Mouse (Mus musculus) spleen, adult 12 weeks (tissue): ENCODE results near the gene AI413582.

Experiments used
- DNase-seq: peaks from one replicate; pipeline ENCODE4 v3.0.0; 2022; ENCODE audit warnings: low spot score

AI413582 gene

DNA sequence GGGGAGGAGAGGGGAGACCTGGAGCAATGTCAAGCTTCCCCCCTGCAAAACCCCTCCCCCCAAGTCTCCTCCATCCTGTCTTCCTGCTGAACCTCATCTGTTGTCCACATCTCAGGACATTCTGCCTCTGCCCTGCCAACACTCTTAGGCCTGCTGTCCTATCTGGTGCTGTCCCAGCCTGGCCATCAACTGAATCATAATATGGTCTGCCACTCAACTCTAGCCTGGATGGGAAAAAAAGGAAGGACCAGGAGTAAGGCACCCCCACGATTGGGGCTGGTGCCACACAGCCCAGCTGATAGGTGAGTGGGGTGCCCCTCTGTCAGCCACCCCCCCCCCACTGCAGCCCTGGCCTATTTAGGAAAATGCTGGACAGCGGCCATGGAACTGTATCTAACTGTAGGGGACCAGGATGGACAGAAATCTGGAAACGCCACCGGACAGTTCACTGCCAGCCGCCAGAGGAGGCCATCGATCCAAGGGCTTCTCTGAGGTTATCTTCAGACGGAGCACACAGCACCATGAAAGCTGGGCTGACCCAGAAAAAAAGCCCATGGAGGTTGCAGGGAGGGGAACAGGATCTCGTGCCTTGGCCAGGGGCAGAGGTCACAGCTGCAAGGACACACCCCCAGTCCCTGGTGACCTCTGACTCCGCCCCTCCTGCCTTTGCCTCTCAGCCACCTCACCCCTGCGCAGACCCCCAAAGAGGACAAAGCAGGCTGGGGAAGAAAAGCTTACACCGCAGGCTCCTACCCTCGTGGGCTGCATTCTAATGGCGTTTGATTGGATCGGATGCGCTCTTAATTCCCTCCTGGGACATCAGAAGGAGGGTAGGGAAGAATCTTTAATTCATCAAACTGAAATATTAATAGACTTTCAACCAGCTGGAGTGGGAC is 46.6 kb downstream of the AI413582 start:
- no peak for DNase-seq

DNA sequence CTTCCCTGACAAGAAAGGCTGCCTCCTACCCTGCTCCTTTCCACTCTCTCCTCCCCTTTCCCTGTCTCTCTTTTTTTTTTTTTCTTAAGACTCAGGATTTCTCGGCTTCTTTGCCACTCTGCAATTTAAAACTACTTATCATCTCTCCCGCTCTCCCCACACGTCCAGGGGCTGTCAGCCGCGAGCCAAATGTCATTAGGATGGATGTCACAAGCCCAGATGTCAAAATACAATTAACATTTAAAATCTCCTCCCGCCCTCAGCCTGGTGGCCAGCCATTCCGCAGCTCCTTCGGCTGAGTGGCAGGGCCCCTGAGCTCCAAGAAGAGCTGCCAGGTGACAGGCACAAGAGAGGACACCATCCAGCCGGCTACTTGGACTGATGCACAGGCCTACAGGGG is 47.3 kb downstream of the AI413582 start:
- DNase-seq = no peak

DNA sequence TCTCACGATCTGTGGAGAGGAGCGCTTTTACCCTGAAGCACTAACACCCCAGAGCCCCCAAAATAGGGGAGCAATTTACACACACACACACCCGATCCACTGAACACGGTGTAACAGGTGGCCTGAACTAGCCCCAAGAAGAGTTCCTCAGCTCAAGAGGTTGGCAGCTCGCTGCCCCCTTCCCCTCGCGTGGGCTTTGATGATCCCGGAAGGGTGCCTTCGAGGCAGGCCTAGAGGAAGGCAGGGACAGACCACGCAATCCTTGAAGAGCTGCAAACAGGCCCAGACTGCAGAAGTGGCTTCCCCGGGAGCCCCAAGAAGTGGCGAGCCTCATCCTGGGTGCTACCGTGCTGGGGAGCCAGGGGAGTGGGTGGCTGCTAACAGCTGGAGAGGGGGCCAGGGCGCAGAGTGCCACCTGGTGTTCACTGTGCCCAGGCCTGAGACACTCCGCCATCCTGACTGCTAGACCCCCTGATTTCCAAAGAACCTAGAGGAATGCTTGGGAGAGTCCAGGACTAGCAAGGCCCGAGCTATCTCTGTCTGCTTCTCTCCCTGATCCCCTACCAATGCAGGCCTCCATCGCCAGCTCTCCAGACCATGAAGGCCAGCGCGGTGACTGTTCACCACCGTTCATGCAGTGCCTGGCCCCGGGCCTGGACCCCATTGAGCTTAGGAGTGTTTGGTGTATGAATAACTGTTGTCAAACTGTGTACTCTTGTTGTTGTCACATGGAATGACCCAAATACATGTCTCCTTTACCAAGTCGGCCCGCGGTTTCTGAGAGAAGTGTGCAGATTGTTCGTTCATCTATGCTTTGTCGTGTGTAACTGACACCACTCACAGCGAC is 51.4 kb downstream of the AI413582 start:
- DNase-seq = no peak
